Mouse (Mus musculus) hindbrain, embryonic 13.5 days (tissue): Measurements from ENCODE around the gene Rfx1. TPM values are rescaled to one million over a fixed set of nuclear protein-coding genes. Genes with fewer than 3 reads are reported as not detected.

Source experiments
- ATAC-seq: fragments of 200-750 bp; cut with Nextera tagmentation; 2 replicates; pipeline ENCODE4 v1.8.0; 2017; ENCODE audit warnings: moderate TSS enrichment; ENCODE audit not compliant: low FRiP score
- H3K27ac ChIP-seq: fragments of 300-500 bp; sonication (generic); 2 replicates; pipeline ENCODE4 v1.5.1; 2015; ENCODE audit warnings: inconsistent platforms, mild to moderate bottlenecking, moderate library complexity
- H3K27me3 ChIP-seq: fragments of 300-500 bp; sonication (generic); 2 replicates; pipeline ENCODE4 v1.6.1; 2015; ENCODE audit warnings: mild to moderate bottlenecking, inconsistent platforms
- H3K36me3 ChIP-seq: fragments of 300-500 bp; sonication (generic); 2 replicates; pipeline ENCODE4 v1.6.1; 2015; ENCODE audit warnings: mild to moderate bottlenecking, inconsistent platforms
- H3K4me1 ChIP-seq: fragments of 300-500 bp; sonication (generic); replicated peaks from 2 replicates; pipeline ENCODE4 v1.6.1; 2015; ENCODE audit warnings: inconsistent platforms
- H3K4me2 ChIP-seq: fragments of 300-500 bp; sonication (generic); 2 replicates; pipeline ENCODE4 v1.6.1; 2015; ENCODE audit warnings: inconsistent platforms, mild to moderate bottlenecking, moderate library complexity
- H3K4me3 ChIP-seq: fragments of 300-500 bp; sonication (generic); 2 replicates; pipeline ENCODE4 v1.5.1; 2015; ENCODE audit warnings: mild to moderate bottlenecking, inconsistent platforms
- H3K9ac ChIP-seq: fragments of 300-500 bp; sonication (generic); 2 replicates; pipeline ENCODE4 v1.6.1; 2015; ENCODE audit warnings: mild to moderate bottlenecking, inconsistent platforms
- H3K9me3 ChIP-seq: fragments of 300-500 bp; sonication (generic); 2 replicates; pipeline ENCODE4 v1.6.1; 2016; ENCODE audit warnings: inconsistent platforms
- WGBS: fragments of 180-500 bp; shearing (Covaris S2); methylation state at CpG from one replicate; pipeline ENCODE4 v1.1.7; 2015; 5-methylcytosine and 5-hydroxymethylcytosine counted together
- polyA plus RNA-seq: library from polyadenylated mRNA; unstranded; fragments of >200 nt; fragmentation: Nextera tagmentation; extraction: Ambion mirVana; gene quantifications from 2 replicates; pipeline ENCODE4 v1.2.1, GENCODE M21; 2015

Rfx1 gene
- polyA plus RNA-seq, 1 experiment from 2014 or later = 7.8 TPM

DNA sequence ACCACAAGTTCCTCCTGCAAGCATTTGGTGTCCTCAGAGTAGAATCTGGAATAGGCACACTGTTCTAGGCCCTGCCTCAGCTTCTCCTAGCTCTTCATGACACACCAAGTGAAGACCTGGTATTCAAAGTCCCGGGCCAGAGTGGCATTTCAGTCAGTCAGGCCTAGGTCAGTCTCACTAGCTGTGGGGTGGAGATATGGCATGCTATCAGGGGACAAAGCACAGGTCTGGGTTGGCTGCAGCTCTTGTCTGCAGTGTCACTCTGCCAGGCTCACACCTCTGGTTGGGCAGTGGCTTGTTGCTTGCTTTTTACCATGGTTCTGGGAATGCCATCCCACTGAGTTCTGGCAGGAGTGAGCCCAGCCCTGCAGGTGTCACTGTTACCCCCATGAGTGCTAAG lies 9.8 kb downstream of the Rfx1 start:
- Histone ChIP-seq H3K9me3 (no peaks in the 10 kb centered on the region), H3K36me3 (peaks cover 62% of the 10 kb centered on the region), H3K4me1 (peaks cover 34% of the 10 kb centered on the region), H3K4me3 (no peak overlapping the region), H3K4me2 (no peak overlapping the region), H3K27ac (no peak overlapping the region), H3K9ac (no peak overlapping the region), H3K27me3 (no peaks in the 10 kb centered on the region)
- ATAC-seq = no peak
- 100% methylated on average over 1 of the region's 1 CpGs for WGBS

GRCm38 (mm10) chr8:84076849-84077248 lies 10.2 kb downstream of the Rfx1 start:
- no peak overlapping the region for H3K9ac ChIP-seq
- no peak for ATAC-seq
- H3K27ac ChIP-seq = no peak overlapping the region
- H3K36me3 ChIP-seq = peaks cover 66% of the 10 kb centered on the region
- H3K4me3 ChIP-seq = no peak overlapping the region
- H3K4me1 ChIP-seq = peaks cover 30% of the 10 kb centered on the region
- H3K4me2 ChIP-seq = no peak overlapping the region
- H3K9me3 ChIP-seq = no peaks in the 10 kb centered on the region
- no peaks in the 10 kb centered on the region for H3K27me3 ChIP-seq
- WGBS = 94% methylated on average over 3 of the region's 3 CpGs

GRCm38 (mm10) chr8:84079206-84079605 lies 12.6 kb downstream of the Rfx1 start:
- Histone ChIP-seq H3K27me3 (no peaks in the 10 kb centered on the region), H3K9ac (no peak overlapping the region), H3K4me2 (no peak overlapping the region), H3K4me3 (no peak overlapping the region), H3K36me3 (peaks cover 86% of the 10 kb centered on the region), H3K4me1 (peaks cover 13% of the 10 kb centered on the region), H3K9me3 (no peaks in the 10 kb centered on the region), H3K27ac (no peak overlapping the region)
- 93% methylated on average over 5 of the region's 5 CpGs for WGBS
- ATAC-seq = no peak

DNA sequence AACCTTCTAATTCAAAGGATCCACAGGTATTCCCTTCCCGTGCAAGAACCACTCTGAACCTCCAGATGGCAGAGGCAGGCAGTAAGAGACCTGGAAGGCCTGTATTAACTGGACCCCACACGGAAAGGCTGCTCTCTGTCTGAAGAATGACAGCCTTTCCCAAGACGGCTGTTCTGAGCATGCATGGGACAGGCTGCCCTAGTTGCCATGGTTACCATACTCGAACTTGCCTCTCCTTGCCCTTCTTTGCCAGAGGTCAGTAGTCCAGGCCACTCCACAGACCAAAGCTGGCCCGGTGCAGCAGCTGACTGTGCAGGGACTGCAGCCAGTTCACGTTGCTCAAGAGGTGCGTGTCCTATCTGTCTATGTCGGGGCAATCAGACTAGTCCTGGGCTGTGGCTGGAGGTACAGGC lies 17.2 kb downstream of the Rfx1 start:
- Histone ChIP-seq H3K9ac (no peak overlapping the region; the same call in 1 of the 2 replicates), H3K9me3 (no peaks in the 10 kb centered on the region), H3K27me3 (no peaks in the 10 kb centered on the region), H3K4me3 (no peak overlapping the region), H3K4me2 (no peak overlapping the region), H3K27ac (no peak overlapping the region), H3K36me3 (peaks cover 90% of the 10 kb centered on the region), H3K4me1 (peaks cover 11% of the 10 kb centered on the region; the same call in 1 of the 2 replicates)
- WGBS = 16% methylated on average over 8 of the region's 8 CpGs
- peak; percentile 40 for ATAC-seq

DNA sequence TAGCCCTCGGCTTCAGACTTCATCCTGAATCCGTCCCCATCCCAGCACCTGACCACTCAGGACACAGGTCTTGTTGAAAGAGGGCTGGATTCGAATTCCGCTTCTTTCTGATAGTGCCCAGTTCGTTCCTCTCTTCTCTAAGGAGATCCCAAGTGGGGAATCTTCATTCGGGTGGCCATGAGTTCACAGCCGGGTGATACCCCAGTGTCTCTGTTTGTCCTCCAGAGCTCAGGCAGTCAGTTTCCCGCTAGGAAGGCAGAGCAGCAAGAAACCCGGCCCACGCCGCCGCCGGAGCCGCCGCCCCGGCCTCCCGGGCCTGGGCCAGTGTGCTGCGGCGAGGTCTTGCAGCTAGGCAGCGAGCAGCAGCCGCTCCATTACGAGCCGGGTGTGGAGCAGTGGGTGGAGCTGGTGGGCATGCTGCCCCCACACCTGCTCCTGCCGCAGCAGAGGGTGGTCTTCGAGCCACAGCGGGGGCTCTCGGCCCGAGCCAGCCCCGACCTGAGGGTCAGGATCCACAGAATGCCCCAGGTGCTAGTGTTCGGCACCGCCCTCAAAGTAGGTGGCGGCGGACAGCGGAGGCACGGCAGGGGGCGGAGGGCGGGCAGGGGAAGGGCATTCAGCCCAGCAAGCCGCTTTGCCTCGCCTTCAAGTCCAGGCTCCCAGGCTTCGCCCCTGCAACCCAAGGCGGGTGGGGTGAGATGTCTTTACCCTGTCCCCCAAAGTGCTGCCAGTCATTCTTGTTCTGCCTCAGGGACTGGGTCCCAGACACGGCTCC lies 17.9 kb downstream of the Rfx1 start:
- Histone ChIP-seq H3K4me1 (peaks cover 11% of the 10 kb centered on the region; the same call in 1 of the 2 replicates), H3K4me2 (peak overlapping the region; percentile 1; the same call in 1 of the 2 replicates), H3K4me3 (no peak overlapping the region), H3K9me3 (no peaks in the 10 kb centered on the region), H3K27me3 (no peaks in the 10 kb centered on the region), H3K36me3 (peaks cover 91% of the 10 kb centered on the region), H3K27ac (no peak overlapping the region), H3K9ac (peak overlapping the region; percentile 35; the same call in 1 of the 2 replicates)
- ATAC-seq = peak; percentile 57
- WGBS = 32% methylated on average over 42 of the region's 42 CpGs

DNA sequence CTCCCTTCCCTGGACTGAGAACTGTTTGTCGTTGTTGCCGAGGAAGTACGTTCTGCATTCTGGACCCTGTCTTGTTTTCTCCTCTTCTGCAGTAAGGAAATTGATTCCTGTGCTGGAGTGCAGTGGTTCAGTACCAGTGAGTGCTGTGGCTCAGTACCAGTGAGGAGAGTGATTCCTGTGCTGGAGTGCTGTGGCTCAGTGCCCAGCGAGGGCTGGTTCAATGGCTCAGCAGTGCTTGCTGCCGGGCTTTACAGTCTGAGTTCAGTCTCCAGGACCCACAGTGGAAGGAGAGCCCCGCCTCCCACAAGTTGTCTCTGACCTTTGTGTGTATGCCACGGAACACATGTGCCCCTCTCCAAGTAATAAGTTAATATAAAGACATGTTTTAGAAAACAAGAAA lies 20.5 kb downstream of the Rfx1 start:
- H3K9me3 ChIP-seq = no peaks in the 10 kb centered on the region
- WGBS = 93% methylated on average over 7 of the region's 7 CpGs
- no peak for ATAC-seq
- peaks cover 11% of the 10 kb centered on the region; the same call in 1 of the 2 replicates for H3K4me1 ChIP-seq
- no peak overlapping the region for H3K9ac ChIP-seq
- H3K4me3 ChIP-seq = no peak overlapping the region
- H3K36me3 ChIP-seq = peaks cover 92% of the 10 kb centered on the region
- no peak overlapping the region for H3K27ac ChIP-seq
- H3K4me2 ChIP-seq = no peak overlapping the region
- no peaks in the 10 kb centered on the region for H3K27me3 ChIP-seq

DNA sequence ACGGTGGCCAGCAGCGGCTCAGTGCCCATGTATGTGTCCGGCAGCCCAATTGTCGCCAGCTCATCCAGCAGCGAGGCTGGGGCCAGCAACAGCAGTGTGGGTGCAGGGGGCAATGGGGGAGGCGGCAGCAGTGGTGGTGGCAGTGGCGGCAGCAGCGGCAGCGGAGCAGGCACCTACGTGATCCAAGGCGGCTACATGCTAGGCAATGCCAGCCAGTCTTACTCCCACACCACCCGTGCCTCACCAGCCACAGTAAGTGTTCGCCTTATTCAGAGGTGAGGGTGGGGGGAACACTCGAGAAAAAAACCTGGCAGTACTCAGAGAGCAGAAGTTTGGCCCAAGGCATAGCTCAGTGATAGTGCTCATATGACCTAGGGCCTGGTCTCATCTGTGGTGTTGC lies 21.2 kb downstream of the Rfx1 start:
- no peak for ATAC-seq
- Histone ChIP-seq H3K9ac (no peak overlapping the region), H3K9me3 (no peaks in the 10 kb centered on the region), H3K4me1 (peaks cover 11% of the 10 kb centered on the region; the same call in 1 of the 2 replicates), H3K27ac (no peak overlapping the region), H3K36me3 (peaks cover 92% of the 10 kb centered on the region), H3K4me3 (no peak overlapping the region), H3K27me3 (no peaks in the 10 kb centered on the region), H3K4me2 (no peak overlapping the region)
- WGBS = 96% methylated on average over 14 of the region's 14 CpGs

DNA sequence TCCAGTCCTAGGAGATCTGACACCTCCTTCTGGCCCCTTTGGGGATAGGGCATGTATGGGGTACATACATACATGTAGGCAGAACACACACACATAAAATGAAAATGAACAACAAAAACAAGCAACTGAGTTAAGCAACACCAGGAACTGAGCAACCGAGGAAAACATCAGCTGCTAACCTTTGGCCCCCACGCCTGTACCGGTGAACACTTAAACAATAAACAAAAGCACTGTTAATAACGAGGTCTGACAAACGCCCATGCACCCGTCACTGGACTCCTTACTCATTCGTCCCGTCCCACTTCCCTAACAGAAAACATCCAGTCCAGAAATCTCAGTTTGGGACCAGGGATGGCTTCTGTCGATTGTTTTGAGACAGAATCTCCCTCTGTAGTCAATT lies 22.6 kb downstream of the Rfx1 start:
- no peak overlapping the region for H3K4me3 ChIP-seq
- ATAC-seq = no peak
- H3K27ac ChIP-seq = no peak overlapping the region
- no peak overlapping the region for H3K4me2 ChIP-seq
- no peak overlapping the region for H3K9ac ChIP-seq
- peaks cover 5% of the 10 kb centered on the region; the same call in 1 of the 2 replicates for H3K4me1 ChIP-seq
- H3K27me3 ChIP-seq = no peaks in the 10 kb centered on the region
- WGBS = 83% methylated on average over 9 of the region's 9 CpGs
- peaks cover 93% of the 10 kb centered on the region for H3K36me3 ChIP-seq
- H3K9me3 ChIP-seq = no peaks in the 10 kb centered on the region

GRCm38 (mm10) chr8:84090585-84090984 lies 24.0 kb downstream of the Rfx1 start:
- 94% methylated on average over 8 of the region's 8 CpGs for WGBS
- Histone ChIP-seq H3K27me3 (no peaks in the 10 kb centered on the region), H3K9ac (no peak overlapping the region), H3K4me3 (no peak overlapping the region), H3K4me1 (no peaks in the 10 kb centered on the region), H3K27ac (no peak overlapping the region), H3K9me3 (no peaks in the 10 kb centered on the region), H3K36me3 (peaks cover 97% of the 10 kb centered on the region), H3K4me2 (no peak overlapping the region)
- no peak for ATAC-seq

DNA sequence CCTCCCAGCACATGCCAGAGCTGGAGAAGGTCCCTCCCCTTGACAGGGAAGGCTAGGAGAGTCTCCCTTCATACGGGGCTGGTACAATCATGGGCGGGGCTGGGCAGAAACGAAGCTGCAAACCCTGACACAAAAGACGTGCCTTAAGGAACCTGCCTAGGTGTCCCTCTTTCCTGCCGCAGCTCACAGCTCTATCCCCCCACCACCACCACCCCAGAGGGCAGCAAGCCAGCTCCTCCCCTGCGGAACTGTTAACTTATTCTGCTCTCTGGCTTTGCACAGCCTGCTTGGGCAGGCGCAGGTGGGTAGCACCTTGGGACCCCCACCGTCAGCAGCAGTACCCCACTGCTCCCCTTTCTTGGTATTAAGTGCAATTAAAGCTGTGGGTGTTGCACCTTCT lies 29.4 kb downstream of the Rfx1 start:
- H3K4me2 ChIP-seq = no peak overlapping the region
- H3K27ac ChIP-seq = no peak overlapping the region
- no peak overlapping the region for H3K9ac ChIP-seq
- H3K4me3 ChIP-seq = no peak overlapping the region
- peaks cover 88% of the 10 kb centered on the region for H3K36me3 ChIP-seq
- WGBS = 81% methylated on average over 8 of the region's 8 CpGs
- H3K27me3 ChIP-seq = no peaks in the 10 kb centered on the region
- peaks cover 5% of the 10 kb centered on the region; the same call in 1 of the 2 replicates for H3K4me1 ChIP-seq
- ATAC-seq = no peak
- H3K9me3 ChIP-seq = no peaks in the 10 kb centered on the region

GRCm38 (mm10) chr8:84098376-84098775 lies 31.7 kb downstream of the Rfx1 start:
- no peak for ATAC-seq
- WGBS = 92% methylated on average over 7 of the region's 7 CpGs
- Histone ChIP-seq H3K36me3 (peaks cover 82% of the 10 kb centered on the region), H3K4me2 (no peak overlapping the region), H3K27ac (no peak overlapping the region), H3K27me3 (no peaks in the 10 kb centered on the region), H3K4me3 (no peak overlapping the region), H3K9ac (no peak overlapping the region), H3K4me1 (peaks cover 28% of the 10 kb centered on the region), H3K9me3 (no peaks in the 10 kb centered on the region)

GRCm38 (mm10) chr8:84101476-84102270 lies 35.0 kb downstream of the Rfx1 start:
- Histone ChIP-seq H3K9ac (peak overlapping the region; percentile 79), H3K9me3 (no peaks in the 10 kb centered on the region), H3K27me3 (no peaks in the 10 kb centered on the region), H3K4me2 (no peak overlapping the region), H3K27ac (no peak overlapping the region), H3K36me3 (peaks cover 51% of the 10 kb centered on the region), H3K4me1 (peaks cover 42% of the 10 kb centered on the region), H3K4me3 (no peak overlapping the region)
- ATAC-seq = no peak
- 95% methylated on average over 25 of the region's 25 CpGs for WGBS
